Mouse (Mus musculus): ENCODE measurements at regions not wholly inside any gene's neighbourhood (a gene's known extent, or its start where the extent isn't known, plus 50 kb on each side); places are given as distances from the start of the nearest gene placed in this dataset.

DNA sequence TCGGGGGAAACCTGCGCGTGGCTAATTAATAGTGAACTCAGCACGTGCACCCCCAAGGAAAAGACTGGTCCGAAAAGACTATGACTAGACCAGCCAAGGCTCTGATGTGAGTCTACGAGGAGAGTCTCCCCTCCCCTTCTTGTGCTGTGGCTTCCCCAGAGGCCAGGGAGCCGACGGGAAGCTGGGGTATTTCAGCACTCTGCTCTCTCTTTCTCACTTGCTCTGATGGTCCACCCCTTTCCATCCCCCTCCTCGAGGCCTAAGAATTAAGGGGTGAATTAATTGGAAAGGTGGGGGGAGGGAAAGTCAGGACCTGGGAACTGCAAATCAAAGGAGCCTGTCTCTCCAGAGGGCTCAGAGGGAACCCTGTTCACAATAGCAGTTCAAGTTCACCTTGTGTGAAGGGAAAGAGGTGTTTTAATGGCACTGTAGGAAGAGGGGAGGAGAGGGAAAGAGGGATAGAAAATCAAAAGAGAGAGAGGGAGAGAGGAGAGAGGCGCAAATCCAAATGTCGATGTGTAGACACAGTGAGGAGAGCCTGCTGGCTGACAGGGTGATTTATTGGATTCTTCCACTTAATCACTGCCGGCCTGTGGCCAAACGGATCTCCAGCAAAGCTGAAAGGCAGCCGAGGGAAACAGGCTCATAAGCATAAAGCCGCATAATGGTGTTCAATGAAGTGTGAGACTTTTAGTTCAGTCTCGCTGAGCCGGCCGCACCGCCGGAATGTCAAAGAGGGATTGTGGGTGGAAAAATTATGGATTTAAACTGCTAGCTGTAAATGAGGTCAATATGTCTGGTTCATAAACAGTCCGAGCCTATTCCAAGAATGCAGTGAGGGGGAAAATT lies 292.6 kb upstream of the Tle4 start:
- CTCF ChIA-PET, result no interaction called here

DNA sequence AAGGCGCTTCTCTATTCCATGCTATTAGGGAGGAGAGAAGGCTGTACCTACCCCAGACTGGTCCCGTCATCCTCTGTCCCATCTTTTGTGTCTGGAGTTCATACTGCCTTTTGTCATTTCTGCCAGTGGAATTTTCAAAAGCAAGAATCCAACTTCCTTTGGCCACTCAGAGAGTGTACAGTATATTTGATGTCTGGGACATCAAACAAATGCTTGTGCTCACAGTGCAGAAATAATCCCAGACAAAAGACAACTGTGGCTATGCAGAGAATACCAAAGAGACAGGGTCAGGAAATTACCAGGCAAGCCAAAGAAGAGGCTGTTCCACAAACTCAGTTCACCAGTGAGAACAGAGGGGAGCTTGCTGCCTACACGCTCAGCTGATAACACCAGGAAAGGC lies 291.9 kb upstream of the Tle4 start:
- CTCF ChIA-PET, result no interaction called here

DNA sequence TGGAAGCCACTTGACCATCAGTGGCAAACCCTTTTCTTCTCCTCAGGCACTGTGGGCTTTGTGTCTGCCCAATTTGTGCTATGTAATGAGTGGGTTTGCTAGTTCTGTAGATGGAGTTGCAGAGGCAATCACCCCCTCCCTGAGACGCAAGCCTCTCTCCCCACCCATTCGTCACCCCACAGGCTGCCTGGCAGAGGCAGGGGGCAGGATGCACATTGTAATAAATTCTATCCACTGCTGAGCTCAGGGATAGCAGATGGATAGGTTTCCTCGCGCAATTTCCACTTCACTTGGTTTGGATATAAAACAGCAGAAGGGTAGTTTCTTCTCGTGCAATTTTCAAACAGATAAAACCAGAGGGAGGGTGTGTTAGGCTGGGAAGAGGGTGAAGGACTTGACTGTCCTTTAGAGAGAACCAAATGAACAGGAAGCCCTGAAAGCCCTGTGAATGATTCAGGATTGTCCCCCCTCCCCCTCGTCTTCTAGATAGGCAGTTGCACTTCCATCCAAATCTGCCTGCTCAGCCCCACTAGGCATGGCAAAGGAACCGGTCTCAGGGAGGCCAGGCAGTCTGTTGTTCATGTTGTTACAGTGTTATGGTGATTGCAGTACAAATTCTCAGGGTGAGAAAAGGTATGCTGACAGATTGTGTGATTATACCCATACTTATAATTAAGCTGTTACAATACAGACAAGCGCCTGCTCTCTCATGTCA lies 286.0 kb upstream of the Tle4 start:
- CTCF ChIA-PET, result no interaction called here

DNA sequence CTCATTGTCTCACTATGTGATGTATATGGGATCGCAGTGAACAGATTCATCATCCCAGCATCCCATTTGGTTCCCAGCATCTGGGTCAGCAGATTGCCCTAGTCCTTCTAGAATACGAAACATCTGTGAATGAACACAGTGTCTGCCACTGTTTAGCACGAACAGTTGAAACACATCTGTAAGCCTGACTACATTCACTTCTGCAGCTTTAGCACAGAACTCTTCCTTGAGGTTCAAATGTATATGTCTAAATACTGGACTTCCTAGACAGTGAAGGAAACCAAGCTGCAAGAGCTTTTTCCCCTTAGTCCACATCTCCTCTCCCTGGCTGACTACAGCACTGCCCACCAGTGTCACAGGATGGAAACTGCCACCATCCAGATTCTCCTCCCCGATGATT lies 283.0 kb upstream of the Tle4 start:
- CTCF ChIA-PET, result no interaction called here

DNA sequence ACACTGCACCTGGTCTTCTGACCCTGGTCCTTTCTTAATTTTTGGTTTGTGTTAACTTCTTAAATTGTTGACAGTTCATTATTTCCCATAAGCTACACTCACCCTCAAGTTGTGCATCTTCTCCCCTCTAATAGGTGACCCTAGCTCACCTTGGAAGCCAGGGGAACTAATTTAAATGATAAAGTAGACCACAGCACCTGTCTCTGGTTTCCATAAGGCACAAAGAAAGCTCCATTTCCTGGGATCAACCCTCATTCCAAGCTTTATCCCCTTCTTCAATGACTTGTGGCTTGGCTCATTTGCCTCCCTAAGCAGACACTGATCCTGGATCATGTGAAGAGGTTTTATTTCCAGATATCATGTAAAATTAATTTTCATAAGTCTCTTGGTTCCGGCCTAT lies 276.1 kb upstream of the Tle4 start:
- CTCF ChIA-PET, result no interaction called here

DNA sequence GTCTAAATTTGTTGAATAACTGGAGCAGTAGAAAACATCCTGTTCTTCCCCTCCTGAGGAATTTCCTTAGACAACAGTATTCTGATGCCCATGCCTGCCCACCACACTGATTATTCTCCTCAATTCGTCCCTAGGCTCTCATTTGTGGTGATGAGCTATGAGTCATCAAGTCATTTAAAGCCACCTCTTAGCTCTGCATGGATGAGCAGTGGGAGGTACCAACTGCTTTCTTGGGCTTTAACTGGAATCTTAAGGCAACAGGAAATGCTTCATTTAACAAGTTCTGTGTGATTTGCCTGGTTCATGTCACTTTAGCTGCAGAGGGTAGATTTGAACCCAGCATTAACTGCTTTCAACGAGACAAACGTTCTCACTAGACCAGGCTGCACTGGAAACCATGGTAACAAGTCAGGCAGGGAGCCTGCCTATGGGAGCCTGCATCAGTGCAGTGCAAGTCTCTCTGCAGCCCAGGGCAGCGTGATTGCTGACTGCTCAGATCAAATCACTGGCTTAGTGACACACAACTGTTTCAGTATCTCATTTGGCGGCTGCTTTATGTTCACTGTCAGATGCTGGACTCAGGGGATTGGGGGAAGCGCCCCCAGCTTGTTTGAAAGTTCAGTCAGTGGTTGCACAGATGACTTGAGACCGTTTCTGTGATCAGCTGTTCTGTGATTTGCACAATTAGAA lies 273.5 kb upstream of the Tle4 start:
- CTCF ChIA-PET, result no interaction called here

DNA sequence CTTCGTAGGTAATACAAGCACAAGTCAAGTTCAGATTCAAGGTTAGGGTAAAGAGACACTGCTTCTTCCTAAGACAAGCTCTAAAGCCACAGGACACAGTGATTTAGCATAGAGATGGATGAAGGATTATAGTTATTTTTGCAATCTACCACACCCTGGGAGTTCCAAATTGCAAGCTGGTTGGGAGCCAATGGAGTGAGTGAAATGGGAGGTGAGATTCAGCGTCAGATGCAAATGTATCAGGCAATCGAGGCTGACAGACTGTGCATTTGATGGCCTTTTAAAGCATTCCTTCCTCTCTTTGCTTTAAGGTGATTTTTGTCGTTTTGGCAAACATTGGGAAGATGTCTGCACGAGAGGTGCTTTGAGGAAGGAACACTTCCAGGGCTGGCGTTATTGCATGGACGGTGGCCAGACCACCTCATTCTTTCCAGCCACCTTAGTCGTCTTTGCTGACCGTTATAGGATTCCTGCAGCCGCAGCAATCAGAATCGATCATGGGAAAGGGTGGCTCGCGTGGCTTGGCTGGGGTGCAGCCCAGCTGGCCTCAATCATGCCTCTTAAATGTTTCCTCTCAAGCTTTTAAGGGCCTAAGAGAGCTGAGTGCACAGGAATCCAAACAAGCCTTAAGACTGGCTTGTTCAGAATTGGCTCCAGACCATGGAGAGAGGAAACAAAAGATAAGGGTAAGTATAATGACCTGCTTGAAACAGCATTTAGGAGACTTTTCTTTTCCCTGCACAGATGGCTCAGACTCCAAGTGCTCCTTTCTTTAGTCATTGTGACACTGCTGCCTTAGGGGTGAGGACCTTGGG lies 265.0 kb upstream of the Tle4 start:
- CTCF ChIA-PET, result no interaction called here

DNA sequence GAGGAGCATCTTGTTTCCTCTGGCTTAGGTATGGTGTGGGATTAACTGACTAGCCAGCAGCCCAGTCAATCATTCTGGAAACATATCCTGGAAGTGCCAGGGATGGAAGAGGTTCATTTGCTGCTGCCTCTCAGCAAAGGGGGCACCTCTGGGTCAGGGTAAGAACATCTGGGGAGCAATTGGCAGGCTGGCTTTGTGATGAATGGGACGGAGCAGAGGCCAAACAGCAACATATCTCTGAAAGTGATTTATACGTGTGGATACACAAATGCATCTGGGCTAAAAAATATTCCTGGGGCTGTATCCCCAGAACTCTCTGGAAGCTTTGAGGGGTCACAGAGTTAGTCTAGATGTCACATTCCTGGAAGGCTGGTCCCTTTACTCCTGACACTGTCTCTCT lies 257.2 kb upstream of the Tle4 start:
- CTCF ChIA-PET, result no interaction called here

DNA sequence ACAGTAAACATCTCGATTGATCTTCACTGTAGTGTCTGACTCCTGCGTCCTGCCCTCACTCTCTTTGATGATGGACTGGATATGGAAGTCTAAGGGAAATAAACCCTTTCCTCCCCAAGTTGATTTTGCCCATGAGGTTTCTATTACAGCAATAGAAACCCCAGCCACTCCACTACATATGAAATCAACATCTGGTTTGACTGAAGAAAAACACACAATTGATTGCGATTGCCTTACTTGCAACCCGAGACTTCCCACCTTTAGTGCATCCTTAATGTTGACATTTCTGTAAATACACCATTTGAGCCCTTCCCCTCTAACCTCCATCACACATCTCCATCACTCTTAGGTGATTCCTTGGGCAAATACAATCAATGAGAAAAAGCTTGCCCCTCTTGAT lies 255.6 kb upstream of the Tle4 start:
- CTCF ChIA-PET, result no interaction called here

DNA sequence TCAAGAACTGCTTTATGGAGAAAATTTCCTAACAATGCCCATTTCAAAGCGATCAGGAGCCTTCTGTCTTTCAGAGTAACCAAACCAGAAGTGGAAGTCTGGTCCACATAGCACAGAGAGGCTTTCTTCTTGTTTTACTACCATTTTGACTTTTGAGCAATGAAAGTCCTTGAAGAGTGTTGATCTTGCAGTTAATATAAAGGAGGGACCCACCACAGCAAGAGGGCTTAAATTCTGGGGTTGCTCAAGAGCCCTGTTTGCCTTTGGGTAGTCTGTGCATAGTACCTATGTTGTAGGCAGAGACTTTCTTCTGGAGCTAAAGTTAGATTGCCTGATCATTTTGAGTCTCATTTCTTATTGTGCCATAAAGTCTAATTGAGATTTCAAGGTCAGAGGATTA lies 251.7 kb upstream of the Tle4 start:
- CTCF ChIA-PET, result no interaction called here

DNA sequence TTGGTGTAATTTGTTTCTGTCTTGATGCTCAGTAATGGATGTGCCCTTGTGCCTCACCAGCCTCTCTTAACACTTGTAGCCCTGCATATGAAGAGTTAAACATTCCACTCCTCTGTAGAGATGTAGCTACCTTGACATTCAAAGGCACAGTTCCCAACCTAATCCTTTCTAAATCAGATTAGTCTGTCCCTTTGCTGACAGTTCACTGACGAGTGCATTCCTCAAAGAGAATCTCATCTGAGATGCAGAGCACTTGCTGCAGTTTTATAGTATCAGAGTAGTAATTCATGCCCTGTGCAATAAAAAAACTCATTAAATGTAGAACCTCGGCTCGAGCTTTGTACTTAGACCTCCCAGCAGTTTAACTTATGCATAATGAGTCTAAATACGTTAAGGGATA lies 249.3 kb upstream of the Tle4 start:
- CTCF ChIA-PET, result no interaction called here

DNA sequence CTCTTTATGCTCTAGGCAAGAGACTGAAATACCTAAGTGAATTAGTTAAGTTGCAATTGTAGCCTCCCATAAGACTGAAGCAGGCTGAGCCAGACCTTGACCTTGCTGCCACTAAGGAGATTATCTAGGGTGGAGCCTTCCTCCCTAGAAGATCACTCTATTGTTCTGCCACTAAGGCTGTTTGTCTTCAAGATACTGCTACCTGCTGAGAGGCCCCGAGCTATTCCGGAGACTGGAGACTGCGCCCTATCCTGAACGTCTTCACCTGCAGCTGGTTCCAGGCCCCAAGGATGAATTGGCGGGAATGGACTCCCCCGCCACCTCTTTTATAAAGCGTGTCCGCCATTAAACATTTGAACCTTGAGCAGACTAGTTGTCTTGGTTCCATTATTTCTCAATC lies 237.8 kb upstream of the Tle4 start:
- CTCF ChIA-PET, result no interaction called here

DNA sequence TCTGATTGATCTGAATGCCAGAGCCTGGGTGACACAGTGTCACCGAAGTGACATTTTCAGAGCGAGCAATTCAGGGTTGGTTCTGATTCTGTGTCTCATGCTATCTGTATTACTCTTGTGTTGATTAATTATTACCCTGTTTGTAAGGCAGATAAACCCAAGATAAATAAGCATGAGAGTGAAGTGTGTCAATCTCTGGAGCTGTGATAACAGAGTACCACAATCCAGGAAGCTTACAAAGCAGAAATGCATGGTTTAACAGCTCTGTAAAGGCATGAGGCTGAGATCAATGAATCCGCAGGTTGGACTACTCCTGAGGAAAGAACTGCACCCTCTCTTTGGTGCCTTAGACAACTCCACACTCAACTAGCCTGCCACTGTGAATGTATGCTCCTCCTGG lies 218.5 kb upstream of the Tle4 start:
- CTCF ChIA-PET, result no interaction called here

DNA sequence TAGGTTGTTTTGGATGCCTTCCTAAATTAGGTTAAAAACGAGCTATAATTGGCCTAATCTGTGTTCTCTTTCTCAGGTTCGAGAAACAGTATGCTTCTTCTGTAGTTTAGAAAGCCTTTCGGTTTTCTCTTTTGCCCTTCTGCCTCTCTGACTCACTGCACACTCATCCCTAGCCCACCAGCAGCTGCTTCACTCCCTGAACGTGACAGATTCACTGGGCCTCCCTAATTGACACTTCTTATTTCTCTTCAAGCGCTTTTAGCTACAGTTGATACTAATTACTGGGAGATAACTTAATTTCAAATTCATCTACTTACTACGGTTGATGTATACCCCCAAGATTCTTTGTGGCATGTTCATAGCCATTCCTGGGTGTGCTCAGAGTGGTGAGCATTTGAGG lies 208.9 kb upstream of the Tle4 start:
- CTCF ChIA-PET, result no interaction called here

DNA sequence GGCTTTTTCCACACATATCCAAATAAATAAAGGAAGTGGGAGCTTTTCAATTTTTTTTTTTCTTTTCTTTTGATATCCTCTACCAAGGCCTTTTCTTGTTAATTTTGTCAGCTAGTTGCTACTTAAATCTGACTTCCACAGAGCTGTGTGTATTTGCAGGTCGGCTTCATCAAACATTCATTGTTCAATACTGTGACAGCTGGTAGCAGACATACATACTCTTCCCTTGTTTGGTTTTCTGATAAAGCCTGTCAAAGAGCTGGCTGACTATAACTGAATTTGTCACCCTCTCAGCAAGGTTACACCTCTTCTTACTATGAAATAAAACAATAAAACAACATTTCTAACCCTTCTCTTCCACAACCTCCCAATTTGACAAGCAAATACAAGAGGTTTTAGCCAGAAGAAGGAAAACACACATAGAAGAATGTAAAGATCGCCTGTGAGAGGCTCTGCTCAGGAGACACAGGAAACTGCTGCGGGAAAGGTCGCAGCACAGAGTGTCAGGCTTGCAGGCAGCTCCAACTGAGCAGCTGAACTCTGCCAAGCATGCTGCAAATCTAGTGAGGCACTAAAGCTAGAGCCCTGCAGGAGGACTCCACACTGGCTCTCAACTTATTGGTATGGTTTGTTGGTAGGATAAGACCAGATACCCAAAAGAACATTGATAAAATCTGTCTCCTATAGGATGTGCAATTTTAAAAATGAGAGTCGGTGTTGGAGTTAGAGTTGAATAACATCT lies 205.2 kb upstream of the Tle4 start:
- CTCF ChIA-PET, result no interaction called here

DNA sequence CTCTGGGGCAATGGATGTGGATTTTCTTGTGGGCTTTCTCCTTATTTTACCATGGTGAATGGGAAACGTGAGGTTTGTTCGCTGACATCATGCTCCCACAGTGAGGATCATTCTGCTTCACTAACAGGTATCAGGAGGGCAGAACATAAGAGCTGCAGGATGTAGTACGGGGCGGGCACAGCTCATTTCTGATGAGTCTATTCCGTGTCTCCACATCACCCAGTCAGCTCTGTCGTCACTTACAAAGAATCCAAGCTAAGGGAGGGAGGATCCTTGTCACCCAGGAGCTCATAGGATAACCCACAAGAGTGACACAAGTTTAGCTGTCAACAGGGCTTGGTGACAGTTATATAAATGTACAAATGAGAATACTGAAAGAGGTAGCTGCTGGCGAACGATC lies 203.8 kb upstream of the Tle4 start:
- CTCF ChIA-PET, result no interaction called here

DNA sequence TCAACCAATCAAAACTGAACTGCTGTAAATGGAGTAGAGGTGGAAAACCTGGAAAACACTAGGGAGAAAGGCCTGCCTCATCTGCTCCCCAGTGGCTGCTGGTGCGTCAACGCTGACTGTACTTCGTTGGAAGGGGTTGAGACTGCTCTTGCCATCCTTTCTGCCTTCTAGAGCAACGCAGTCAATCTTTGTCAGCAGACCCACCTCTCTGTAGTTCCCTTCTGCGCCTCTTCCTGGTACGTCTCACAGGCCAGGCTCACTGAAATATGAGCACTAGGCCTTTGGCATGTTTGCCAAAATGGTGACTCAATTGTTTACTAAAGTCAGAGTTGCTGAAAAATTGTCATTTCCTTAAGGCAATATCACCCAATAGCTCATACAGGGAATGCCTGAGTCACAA lies 201.2 kb upstream of the Tle4 start:
- CTCF ChIA-PET, result no interaction called here

DNA sequence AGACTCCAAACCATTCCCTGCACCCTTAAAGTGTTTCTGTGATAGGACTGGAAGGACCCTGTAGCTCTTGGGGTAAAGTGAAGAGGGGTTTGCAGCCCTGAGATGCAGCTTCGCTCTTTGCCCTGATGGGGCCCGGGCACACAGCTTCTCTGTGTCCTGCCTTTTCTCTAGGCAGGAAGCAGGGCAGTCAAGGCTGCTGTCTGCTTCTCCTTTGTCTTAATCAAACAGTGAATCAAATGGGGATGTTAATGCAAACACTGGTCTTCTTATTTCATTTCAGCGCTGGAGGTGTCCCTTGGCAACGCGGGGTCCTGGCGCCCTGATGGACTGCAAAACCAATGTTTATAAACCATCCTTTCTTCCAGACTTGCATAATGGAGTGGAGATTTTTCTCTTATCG lies 200.6 kb upstream of the Tle4 start:
- CTCF ChIA-PET, result no interaction called here

DNA sequence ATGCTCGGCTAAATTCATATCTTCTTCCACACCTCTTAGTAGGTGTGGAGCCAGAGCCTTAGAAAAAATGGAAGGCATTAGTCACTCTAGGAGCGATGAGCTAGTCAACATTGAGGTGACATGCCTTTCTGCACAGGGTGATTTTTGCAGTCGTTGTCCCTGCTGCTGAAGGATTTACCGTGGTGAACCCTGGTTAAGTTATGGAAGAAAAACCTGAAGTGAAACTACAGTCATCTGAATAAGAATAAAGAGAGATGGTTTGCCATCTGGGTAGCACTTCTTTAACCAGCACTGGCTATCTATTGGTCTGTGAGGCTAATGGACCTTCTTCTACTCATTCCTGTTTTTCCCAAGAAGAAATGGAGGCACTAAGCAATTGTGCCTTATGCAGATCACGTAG lies 198.1 kb upstream of the Tle4 start:
- CTCF ChIA-PET, result no interaction called here

DNA sequence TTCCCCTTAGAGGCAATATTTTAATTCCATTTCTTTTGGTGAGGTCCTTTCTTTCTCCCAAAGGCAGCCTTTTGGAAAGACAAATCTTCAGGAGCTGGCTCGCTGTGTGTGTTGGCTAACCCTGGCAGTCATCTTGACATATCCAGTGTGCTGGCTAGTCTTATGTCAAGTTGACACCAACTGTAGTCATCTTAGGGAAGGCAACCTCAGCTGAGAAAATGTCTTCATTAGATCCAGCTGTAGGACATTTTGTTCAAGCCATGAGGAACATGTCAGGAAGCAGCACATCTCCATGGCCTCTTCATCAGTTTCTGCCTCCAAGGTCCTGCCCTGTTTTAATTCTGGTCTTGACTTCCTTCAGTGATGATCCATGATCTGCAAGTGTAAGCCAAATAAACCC lies 192.1 kb upstream of the Tle4 start:
- CTCF ChIA-PET, result no interaction called here

DNA sequence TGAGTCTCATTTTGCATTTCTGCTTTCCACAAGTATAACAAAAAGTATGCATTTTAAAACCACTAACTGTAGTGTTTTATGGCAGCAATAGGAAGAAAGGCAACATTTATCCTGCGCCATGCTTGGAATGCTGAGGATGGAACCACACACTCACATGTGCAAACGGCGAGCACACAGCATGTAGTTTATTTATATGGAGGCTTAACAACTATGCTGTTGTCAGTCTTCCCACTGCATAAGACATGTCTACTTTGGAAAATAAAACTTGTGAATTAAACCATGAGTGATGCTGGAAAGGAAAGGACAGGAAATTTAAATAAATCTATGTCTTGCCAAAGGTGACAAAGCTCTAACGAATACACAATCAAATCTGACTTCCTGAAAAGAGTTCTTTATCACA lies 190.8 kb upstream of the Tle4 start:
- CTCF ChIA-PET, result no interaction called here

DNA sequence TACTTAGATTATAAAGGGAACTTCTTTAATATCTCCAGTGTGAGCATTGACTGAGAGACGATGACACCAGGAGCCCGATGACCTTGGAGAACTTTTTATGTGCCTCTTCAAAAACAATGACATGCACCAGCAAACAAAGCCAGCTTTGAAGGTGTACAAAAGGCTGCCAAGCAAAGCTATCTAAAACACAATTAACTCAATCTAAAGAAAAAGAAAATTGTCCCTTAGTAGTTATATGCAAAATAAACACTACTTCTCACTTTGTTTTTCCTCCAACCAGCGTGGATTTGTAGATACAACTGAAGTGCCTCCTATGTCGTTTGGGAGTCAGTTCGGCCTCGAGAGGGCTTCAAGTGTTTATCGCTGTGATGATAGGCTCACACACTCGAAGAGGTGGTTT lies 189.0 kb upstream of the Tle4 start:
- CTCF ChIA-PET, result no interaction called here

Data from spleen, embryonic (tissue).